Mouse (Mus musculus): ENCODE data around the gene Rhbdl1.

GRCm38 (mm10) chr17:25866172-25866571 lies 29.1 kb upstream of the Rhbdl1 start:
- TF ChIP-seq CTCF (IDR thresholded peaks at IDR 0.05; ENCODE audit: extremely low read depth, insufficient read depth, low read length): no peak
- no peak for TF ChIP-seq POLR2A (IDR thresholded peaks at IDR 0.05; ENCODE audit: extremely low read depth, insufficient read depth, low read length)

Data from cortical plate, adult 2 months (tissue).